Mouse (Mus musculus) liver, postnatal 0 days (tissue): ENCODE results near the gene Sspo.

Experiments
- CTCF ChIP-seq: sonication (generic); IDR thresholded peaks from 2 replicates; pipeline ENCODE4 v1.5.1; 2016; ENCODE audit warnings: antibody characterized with exemption, low read depth
- EP300 ChIP-seq: IDR thresholded peaks from 2 replicates; pipeline ENCODE4 v1.6.1; 2016; ENCODE audit warnings: antibody characterized with exemption, low read depth, mild to moderate bottlenecking

GRCm38 (mm10) chr6:48489741-48490140 lies 41.7 kb downstream of the Sspo start:
- no peak for TF ChIP-seq CTCF
- TF ChIP-seq EP300 = no peak
